Mouse (Mus musculus): Measurements from ENCODE around the gene Prkce.

Prkce gene

GRCm38 (mm10) chr17:86167320-86168230 lies at the start of gene Prkce:
Gene Prkce, plus strand, starts transcription at chr17:86167785.
- DNase-seq, result peak; percentile 94

GRCm38 (mm10) chr17:86123146-86123545 lies 44.4 kb upstream of the Prkce start:
- no peak for DNase-seq

DNA sequence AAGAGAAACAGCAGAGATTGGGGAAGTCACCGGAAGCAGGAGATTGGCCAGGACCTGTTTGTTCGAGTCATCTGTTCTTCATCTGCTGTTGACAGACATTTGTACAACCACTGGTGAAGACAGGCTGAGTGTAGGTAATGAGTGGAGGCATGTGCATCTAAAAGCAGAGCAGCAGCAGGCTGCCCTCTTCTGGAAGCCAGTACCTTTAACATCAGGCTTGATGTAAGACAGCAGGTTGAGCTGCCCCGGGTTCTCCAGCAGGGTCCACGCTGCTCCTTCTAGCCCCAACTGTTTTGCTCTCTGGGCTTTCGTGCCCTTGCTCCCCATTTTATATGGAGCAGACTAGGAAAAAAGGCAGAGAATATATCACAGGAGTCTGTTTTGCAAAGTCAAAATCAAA lies 41.7 kb upstream of the Prkce start:
- no peak for DNase-seq

DNA sequence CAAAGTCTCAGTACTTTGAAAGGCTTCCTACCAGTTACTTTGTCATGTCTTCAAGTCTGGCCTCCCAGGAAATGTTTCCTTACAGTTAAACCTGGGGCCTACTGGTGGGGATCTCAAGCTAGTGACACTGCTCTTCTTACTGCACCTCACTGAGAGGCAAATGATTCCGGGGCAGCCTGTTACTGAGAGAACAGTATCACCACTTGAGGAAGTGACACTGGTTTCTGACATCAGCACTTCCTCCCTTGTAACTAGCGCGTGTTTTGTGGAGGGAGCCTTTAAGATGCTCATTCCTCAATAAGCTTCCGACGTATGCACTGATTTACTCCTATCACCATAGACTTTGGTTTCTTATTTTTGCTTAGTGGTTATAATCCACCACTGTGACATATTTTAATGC lies 39.4 kb upstream of the Prkce start:
- DNase-seq, result no peak

DNA sequence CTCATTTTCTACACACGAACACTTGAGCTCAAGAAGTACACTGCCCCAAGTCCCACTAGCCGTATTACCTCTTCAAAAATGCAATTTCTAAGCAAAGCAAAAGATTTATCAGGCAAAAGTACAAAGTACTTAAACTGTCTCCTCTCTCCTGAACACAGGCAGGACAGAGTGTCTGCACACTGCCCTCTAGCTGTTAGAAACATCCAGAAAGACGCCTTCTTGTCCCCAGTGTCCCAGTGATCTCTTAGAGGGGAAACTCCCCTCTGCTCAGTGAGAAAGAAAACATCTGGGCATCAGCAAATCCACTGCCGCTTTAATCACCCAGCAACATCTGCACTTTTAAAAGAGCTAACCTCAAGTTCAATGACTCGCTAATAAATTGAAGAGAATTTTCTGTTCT lies 35.1 kb upstream of the Prkce start:
- DNase-seq, result peak; percentile 48

- DNase-seq, result no peak
Observed at GRCm38 (mm10) chr17:86134461-86134860, 33.1 kb upstream of the Prkce start.

- no peak for DNase-seq
Observed at GRCm38 (mm10) chr17:86135835-86136234, 31.8 kb upstream of the Prkce start.

GRCm38 (mm10) chr17:86144537-86145078 lies 23.0 kb upstream of the Prkce start:
- DNase-seq, result peak; percentile 10

GRCm38 (mm10) chr17:86145079-86145951 lies 22.3 kb upstream of the Prkce start, which contains the start of gene Srbd1:
Gene Srbd1, minus strand, starts transcription at chr17:86145175.
- peak; percentile 94 for DNase-seq

- DNase-seq, result no peak
Observed at GRCm38 (mm10) chr17:86149726-86150125, 17.9 kb upstream of the Prkce start.

GRCm38 (mm10) chr17:86150867-86151348 lies 16.7 kb upstream of the Prkce start:
- DNase-seq, result peak; percentile 79

DNA sequence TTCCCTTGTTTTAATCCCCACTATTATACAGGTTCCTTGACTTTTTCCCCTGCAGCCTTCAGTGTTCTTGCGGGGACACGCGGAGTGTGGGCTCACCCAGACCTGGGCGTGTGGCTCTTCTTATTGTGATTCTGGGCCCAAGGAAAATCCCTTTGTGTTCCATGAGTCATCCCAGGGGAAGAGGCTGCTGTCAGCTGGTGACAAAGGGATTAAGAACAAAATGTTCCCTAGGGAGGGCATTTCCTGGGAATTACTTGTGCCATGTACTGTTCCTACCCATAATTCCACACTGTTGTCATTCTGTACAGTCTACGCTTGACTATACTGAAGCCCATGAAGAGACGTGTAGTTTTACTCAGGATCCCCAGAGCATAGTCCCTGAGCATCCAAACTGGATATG lies 10.6 kb upstream of the Prkce start:
- peak; percentile 33 for DNase-seq

DNA sequence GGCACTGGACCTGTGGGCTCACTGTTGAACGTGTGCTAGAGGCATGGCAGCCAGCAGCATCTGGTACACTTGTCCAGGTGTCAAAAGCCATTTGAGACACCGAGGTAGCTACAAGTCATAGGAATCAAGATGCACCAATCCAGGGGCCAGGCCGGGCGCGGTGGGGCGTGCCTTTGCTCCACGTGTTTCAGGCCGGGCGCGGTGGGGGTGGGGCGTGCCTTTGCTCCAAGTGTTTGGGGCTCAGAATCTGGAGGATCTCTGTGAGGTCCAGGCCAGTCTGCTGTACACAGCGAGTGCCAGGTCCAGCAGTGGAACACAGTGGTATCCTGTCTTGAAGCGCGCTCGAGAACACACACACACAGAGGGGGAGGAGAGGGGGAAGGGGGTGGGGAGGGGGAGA lies 4.9 kb upstream of the Prkce start:
- DNase-seq, result peak; percentile 30

DNA sequence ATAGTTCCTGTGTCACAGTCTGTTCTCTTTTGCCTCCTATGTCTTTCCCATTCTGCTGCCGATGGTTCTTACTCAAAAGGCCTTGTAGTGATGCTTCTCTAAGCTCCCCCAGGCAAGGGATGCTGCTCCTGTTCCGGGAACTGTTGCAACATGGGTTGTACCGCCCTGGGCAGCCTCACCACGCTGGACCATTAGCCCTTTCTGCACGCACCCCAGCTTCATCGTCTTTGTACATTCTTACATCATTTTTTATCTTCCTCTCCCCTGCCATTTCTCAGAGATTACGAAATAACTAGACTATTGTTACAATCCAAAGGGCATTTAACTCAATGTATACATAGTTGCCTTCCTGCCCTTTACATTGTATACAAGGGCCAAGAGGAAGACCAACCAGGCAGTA lies 3.2 kb upstream of the Prkce start:
- DNase-seq, result no peak

DNA sequence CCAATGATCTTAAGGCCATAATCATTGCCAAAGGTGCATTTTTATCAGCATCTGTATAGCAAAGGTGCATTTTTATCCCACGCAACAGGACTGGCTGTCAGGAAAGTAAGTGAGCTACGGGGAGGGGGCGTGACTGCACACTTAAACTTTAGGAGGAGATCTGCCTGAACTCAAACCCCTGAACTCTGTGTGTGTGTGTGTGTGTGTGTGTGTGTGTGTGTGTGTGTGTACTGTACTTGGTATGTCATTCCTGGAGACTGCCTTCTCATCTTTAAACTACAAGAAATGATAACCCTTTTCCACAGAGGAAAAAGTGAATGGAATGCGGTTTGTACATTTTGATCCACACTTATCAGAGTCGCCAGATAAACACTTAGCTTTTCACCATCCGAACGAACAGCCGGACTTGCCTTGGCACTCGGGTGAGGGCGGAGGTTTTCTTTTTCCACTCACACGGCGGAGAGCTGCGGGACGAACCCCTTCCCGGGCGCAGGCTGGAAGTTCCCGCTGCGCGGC lies 1.5 kb upstream of the Prkce start:
- peak; percentile 26 for DNase-seq

- peak; percentile 94 for DNase-seq
Observed at GRCm38 (mm10) chr17:86166567-86167319, 842 bp upstream of the Prkce start.

DNA sequence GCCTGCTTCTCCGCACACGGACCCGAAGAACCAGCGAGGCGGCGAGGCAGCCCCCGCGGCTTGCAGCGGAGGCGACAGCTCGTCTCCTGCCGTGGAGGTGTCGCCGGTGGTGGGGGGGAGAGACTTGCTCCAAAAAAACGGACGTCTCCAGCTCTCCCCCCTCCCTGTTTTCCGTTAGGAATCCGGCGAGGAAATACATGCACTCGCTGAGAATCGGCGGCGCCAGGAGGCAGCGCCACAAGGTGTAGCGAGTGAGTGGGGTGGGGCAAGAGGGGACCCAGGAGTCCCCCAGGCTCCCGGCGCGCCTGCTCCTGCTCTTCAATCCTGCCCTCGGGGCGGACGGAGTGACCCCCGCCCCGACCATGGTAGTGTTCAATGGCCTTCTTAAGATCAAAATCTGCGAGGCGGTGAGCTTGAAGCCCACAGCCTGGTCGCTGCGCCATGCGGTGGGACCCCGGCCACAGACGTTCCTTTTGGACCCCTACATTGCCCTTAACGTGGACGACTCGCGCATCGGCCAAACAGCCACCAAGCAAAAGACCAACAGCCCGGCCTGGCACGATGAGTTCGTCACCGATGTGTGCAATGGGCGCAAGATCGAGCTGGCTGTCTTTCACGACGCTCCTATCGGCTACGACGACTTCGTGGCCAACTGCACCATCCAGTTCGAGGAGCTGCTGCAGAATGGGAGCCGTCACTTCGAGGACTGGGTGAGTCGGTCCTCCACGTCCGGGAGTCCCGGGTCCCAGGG lies 821 bp downstream of the Prkce start:
- DNase-seq, result peak; percentile 47

DNA sequence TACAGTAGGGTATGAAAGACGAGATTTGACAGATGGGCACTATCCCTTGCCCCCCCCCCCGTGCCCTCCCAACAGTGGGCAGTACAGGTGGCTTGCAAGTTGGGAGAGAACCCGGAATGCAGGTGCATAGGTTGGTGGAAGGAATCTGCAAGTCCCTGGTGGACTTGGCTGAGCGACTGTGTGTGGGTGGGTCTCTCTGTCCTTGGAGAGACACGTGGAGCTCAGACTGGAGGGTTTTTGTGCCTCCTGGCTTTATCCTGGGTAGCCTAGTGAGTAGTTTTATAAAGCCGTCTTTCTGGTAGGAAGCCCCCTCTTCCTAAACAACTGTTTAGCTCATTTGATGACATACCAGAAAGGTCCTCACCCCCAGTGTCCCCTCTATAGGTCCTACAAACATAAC lies 1.5 kb downstream of the Prkce start:
- DNase-seq, result no peak

- no peak for DNase-seq
Observed at GRCm38 (mm10) chr17:86170164-86170958, 2.8 kb downstream of the Prkce start.

DNA sequence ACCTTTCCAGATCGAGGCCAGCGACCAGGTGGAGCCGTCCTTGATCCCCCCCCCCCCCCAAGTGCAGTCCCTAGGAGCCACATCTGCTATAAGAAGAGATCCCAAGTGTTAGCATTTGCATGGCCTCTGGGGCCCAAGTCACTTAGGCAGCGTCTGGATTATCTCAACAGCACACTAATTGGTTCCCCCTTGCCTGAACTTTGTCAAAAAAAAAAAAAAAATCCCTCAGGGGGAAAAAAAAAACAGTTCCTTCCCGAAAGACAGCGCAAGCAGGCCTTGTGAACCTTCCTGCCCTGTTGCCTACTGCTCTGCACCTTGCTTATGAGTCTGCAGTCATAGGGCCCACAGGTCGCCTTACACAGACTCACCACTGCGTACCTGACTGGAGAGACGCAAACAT lies 7.9 kb downstream of the Prkce start:
- DNase-seq, result no peak

DNA sequence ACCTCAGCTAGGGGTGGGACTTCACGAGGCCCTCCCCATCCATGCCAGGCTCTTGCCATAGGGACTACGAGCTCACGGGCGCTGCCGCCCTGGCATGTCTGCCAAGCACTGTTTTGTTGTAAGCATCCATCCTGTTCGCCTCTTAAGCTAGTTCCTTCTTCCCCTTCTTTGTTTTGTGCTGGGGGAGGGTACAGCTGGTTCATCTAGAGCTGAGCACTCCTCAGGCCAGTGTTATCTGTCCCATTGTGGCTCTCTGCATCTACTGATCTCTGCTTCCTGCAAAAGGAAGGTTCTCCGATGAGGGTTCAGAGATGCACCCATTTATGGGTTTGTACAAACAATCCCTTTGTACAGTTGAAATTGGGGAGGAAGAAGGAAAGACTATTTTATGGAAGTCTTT lies 9.1 kb downstream of the Prkce start:
- DNase-seq, result no peak
